Mouse (Mus musculus) myocyte (in vitro differentiated cells): ENCODE data around the gene Nudt13.

Experiments
- CEBPB ChIP-seq: IDR thresholded peaks from 2 replicates; pipeline ENCODE4 v1.6.1; 2011; ENCODE audit warnings: mild to moderate bottlenecking, moderate library complexity; ENCODE audit not compliant: poor library complexity, insufficient read depth, severe bottlenecking
- MYOG ChIP-seq, 3 experiments: IDR thresholded peaks; one replicate each; pipeline ENCODE4 v1.6.1; 2011; ENCODE audit warnings: control low read depth in 2 of 3, low read depth in 2 of 3, mild to moderate bottlenecking in 2 of 3; ENCODE audit not compliant: insufficient read length in 2 of 3, control insufficient read depth in 1 of 3, insufficient read depth in 1 of 3
- POLR2A ChIP-seq: IDR thresholded peaks from one replicate; pipeline ENCODE4 v1.6.1; 2011; ENCODE audit warnings: low read depth, mild to moderate bottlenecking, control low read depth, moderate library complexity; ENCODE audit not compliant: insufficient read length

- TF ChIP-seq MYOG (IDR thresholded peaks at IDR 0.05; ENCODE audit: control insufficient read depth in 1 of 3, insufficient read depth in 1 of 3, insufficient read length in 2 of 3, low read depth in 2 of 3) (no peak), POLR2A (no peak), CEBPB (no peak)
These were observed 53.0 kb downstream of the Nudt13 start for GRCm38 (mm10) chr14:20347441-20347990.
